Mouse (Mus musculus): Measurements from ENCODE around the gene Olfr597.

- TF ChIP-seq USF1 (IDR thresholded peaks at IDR 0.05; ENCODE audit: low read depth) (no peak), CTCF (IDR thresholded peaks at IDR 0.05; ENCODE audit: control insufficient read depth, insufficient read depth, insufficient read length) (no peak), MYOG (IDR thresholded peaks at IDR 0.05; ENCODE audit: control insufficient read depth, extremely low read depth, insufficient read length) (no peak), MAX (IDR thresholded peaks at IDR 0.05) (no peak), CEBPB (IDR thresholded peaks at IDR 0.05; ENCODE audit: low read depth) (no peak)
Observed at GRCm38 (mm10) chr7:103362555-103362954, 46.4 kb downstream of the Olfr597 start, which contains the start of gene Olfr601.
